Mouse (Mus musculus): ENCODE measurements around the gene Chad. TPM values are rescaled to one million over a fixed set of nuclear protein-coding genes. Genes with fewer than 3 reads are reported as not detected.

The Chad gene
- polyA plus RNA-seq, 1 experiment from 2014 or later: not detected

DNA sequence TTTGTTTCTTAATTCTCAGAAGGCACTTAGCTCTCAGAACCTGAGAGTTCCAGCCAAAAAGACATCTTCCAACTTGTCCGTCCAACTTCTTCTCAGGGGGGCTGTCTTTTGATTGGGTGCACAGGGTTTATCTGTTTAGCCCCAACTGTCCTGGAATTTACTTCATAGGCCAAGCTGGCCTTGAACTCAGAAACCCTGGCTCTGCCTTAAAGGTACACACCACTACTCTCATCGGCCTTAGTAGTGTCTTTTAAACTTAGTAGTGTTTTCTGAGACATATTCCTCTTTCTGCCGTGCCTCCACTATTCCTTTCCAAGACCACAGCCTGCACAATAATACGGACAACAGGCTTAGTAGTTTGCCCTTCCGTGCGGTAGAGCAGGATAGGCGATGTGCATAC lies 35.6 kb downstream of the Chad start:
- no peak overlapping the region for H3K27ac ChIP-seq
- H3K9me3 ChIP-seq (replicated peaks): no peaks in the 10 kb centered on the region
- peaks cover 21% of the 10 kb centered on the region for H3K4me1 ChIP-seq
- no peak overlapping the region for H3K9ac ChIP-seq
- H3K27me3 ChIP-seq (replicated peaks): peaks cover 8% of the 10 kb centered on the region; the same call in 1 of the 2 replicates
- H3K36me3 ChIP-seq: no peaks in the 10 kb centered on the region
- H3K4me3 ChIP-seq: no peak overlapping the region
- H3K4me2 ChIP-seq: peak overlapping the region; percentile 77; the same call in 1 of the 2 replicates
- 77% methylated on average over 7 of the region's 7 CpGs for WGBS (ENCODE audit: insufficient replicate concordance)
- no peak for ATAC-seq

DNA sequence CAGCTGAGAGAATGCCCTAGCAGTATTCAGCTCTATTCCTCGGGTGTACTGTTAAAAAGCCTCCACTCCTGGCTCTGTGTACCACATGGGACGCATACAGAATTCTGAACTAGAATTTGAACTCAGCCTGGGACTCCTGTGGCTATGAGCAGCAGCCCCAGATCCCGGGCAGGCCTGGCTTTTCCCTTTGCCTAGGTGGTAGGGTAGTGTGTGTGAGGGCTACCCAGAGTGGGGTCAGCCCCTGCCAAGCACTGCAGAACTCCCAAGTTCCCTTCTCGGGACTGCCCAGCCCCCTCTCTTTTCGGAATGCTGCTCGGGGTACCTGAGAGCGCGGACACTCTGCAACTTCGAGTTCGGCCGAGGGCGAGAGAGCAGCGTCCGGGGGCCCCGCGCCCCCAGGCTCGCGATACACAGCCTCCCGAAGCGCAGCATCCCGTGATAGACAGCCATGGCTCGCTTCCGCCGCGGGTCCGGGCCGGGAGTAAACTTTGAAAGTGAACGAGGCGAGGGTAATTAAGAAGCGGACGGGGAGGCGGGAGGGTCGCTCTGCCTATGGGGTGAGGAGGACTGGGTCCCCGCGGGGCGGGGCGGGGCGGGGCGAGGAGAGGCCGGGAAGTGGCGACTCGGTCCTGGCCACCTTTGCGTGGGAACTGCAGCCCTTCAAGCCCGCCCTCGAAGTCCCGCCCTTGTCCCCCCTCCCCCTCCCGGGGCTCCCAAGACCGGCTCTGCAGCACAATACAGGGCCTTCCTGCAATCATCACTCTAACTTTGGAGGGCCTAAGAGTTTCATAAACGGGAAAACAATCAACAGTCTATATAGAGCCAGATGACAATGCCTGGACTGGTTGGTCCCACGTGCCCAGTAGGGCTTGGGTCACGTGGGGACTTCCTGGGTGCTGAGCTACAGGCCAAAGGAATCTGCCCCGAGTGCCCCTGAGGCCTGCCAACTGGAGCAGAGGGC lies 36.8 kb downstream of the Chad start, which contains the start of gene Acsf2:
Acsf2 (minus strand) TSS at position 551 of the 961 bp plus-strand sequence.
- H3K4me1 ChIP-seq: peaks cover 21% of the 10 kb centered on the region
- peak within 1 kb of the TSS; percentile 55 for H3K4me3 ChIP-seq
- peak within 1 kb of the TSS; percentile 56 for H3K9ac ChIP-seq
- H3K36me3 ChIP-seq: no peaks in the 10 kb centered on the region
- peaks cover 8% of the 10 kb centered on the region; the same call in 1 of the 2 replicates for H3K27me3 ChIP-seq (replicated peaks)
- 3% methylated on average over 52 of the region's 52 CpGs for WGBS (ENCODE audit: insufficient replicate concordance)
- H3K27ac ChIP-seq: no peak within 1 kb of the TSS; the same call in 1 of the 2 replicates
- no peaks in the 10 kb centered on the region for H3K9me3 ChIP-seq (replicated peaks)
- peak; percentile 71 for ATAC-seq
- peak within 1 kb of the TSS; percentile 77 for H3K4me2 ChIP-seq

DNA sequence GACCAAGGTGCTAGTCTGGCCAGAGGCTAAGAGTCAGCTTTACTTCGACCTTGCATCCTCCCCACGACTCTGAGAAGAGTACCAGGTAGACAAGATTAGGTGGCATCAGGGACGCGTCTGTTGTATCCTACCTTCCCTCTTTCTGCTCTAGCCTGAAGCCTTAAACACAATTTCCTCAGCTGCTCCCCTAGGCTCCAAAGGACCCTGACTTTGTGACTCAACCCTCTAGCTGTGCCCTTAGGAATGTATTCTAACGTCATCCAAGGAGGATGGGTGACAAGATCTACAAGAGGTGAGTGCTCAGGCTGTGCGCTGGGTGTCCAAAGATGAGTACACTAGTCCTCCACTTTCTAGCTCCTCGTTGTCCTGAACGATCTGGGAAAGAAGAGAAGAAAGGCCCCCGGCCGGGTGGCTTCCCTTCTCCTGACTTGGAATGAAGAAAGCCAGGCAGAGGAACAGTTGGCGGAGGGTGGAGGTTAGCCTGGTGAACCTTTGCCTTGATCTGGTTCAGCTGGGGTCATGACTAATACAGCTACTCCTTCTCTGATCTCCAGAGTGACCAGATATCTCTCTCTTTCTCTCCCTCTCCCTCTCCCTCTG lies 37.6 kb downstream of the Chad start:
- Histone ChIP-seq H3K4me3 (peak overlapping the region; percentile 55), H3K27me3 (replicated peaks) (peaks cover 8% of the 10 kb centered on the region; the same call in 1 of the 2 replicates), H3K4me1 (peaks cover 21% of the 10 kb centered on the region), H3K27ac (no peak overlapping the region), H3K4me2 (peak overlapping the region; percentile 77), H3K9ac (no peak overlapping the region), H3K9me3 (replicated peaks) (no peaks in the 10 kb centered on the region), H3K36me3 (no peaks in the 10 kb centered on the region)
- ATAC-seq: no peak
- WGBS (ENCODE audit: insufficient replicate concordance): 63% methylated on average over 11 of the region's 11 CpGs

DNA sequence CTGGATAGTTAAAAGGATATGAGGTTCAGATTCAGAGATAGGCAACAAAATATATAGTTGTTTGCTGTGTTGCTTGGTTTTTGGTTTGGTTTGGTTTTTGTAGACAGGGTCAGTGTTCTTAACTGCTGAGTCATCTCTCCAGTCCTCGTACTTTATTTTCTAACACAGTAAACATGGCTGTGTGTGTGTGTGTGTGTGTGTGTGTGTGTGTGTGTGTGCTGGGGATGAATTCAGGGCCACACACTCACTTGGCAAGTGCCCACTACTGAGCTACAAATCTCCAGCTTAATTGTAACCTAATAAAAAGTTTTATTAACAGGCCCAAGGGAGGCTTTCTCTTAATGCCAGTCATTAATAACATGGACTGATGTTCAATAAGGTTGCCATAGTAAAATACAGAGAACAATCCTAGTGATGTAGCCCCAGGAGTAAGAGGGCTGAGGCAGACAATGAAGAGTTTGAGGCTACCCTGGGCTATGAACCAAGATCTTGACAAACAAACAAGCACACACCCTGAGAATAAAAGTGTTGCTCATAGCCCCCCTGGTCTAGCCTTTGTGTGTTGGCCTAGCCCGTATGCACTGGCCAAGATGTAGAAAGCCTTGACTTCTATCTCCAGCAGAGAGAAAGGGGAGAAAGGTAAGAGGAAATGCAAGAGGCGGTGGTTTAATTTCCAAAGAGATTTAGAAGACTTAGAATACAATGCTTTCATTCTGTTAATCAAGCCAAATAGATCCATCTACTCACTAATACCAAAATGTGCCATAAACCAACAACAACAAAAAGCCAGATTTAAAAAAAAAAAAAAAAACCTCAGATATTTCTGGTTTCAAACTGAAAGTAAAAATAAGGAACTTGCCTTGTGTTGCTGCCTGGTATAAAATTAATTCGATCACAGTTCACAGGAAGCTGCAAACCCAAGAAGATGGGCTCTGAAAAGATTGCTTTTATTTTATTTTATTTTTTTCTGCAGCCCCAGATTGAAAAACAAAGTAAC lies 46.2 kb downstream of the Chad start:
- no peaks in the 10 kb centered on the region for H3K4me1 ChIP-seq
- no peak overlapping the region for H3K9ac ChIP-seq
- WGBS (ENCODE audit: insufficient replicate concordance): 50% methylated on average over 4 of the region's 4 CpGs
- peaks cover 16% of the 10 kb centered on the region for H3K27me3 ChIP-seq (replicated peaks)
- no peaks in the 10 kb centered on the region for H3K9me3 ChIP-seq (replicated peaks)
- H3K4me2 ChIP-seq: no peak overlapping the region
- ATAC-seq: no peak
- H3K4me3 ChIP-seq: no peak overlapping the region
- H3K27ac ChIP-seq: no peak overlapping the region
- no peaks in the 10 kb centered on the region for H3K36me3 ChIP-seq

DNA sequence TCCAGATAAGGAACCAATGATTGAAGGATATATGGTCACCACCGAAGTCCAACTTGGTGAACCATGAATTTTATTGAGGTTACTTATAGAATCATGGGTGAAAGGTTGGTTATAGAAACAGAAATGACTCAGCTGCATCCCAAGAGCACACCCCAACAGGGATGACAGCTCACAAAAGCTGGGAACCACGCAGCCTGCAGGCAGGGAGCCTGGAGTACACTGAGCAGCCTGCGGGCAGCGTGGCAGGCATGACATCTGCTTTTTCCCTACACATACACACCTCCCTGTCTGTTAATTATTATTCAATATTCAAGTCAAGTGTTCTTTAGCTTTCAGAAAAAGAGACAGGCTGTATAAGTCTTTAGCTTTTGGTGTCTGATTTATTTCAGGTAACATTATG lies 49.8 kb downstream of the Chad start:
- no peak overlapping the region for H3K4me3 ChIP-seq
- ATAC-seq: no peak
- H3K4me2 ChIP-seq: no peak overlapping the region
- H3K36me3 ChIP-seq: no peaks in the 10 kb centered on the region
- no peak overlapping the region for H3K9ac ChIP-seq
- peaks cover 25% of the 10 kb centered on the region for H3K27me3 ChIP-seq (replicated peaks)
- H3K9me3 ChIP-seq (replicated peaks): no peaks in the 10 kb centered on the region
- H3K27ac ChIP-seq: no peak overlapping the region
- no peaks in the 10 kb centered on the region for H3K4me1 ChIP-seq
- 64% methylated on average over 4 of the region's 4 CpGs for WGBS (ENCODE audit: insufficient replicate concordance)

DNA sequence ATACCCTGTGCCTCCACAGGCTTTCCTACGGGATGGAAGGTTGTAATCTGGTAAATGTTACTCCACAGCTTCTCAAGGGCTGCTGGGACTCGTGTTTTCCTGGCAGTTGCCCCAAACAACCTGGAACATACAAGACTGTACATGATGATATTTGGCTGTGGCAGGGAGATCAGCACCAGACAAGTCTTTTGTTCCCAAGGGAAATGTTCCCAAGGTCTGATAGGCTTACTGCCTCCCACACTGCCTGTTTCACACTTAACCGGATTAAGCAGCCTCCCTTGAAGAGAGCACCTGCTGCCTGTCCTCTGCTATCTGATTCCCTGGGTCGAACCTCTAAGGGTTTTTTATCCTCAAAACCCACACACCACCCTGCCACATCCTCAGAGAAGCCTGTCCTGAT lies 50.6 kb downstream of the Chad start:
- H3K4me1 ChIP-seq: no peaks in the 10 kb centered on the region

DNA sequence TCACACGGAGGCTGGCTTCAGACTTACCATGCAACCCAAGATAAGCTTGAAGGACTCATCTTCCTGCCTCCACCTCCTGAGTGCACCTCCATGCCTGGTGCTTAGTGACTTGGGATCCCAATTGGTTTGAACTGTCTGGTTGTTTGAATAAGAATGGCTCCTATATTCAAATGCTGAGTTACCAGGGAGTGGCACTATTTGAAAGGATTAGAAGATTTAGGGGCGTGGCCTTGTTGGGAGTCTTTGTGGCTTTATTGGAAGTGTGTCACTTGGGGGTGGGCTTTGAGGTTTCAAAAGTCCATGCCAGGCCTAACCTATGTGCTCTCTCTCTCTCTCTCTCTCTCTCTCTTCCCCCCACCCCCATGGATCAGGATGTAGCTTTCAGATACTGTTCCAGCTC lies 52.8 kb downstream of the Chad start:
- Histone ChIP-seq H3K4me2 (no peak overlapping the region), H3K4me1 (no peaks in the 10 kb centered on the region), H3K27ac (no peak overlapping the region), H3K4me3 (no peak overlapping the region), H3K9me3 (replicated peaks) (no peaks in the 10 kb centered on the region), H3K36me3 (no peaks in the 10 kb centered on the region), H3K27me3 (replicated peaks) (peaks cover 25% of the 10 kb centered on the region), H3K9ac (no peak overlapping the region)
- ATAC-seq: no peak
- WGBS (ENCODE audit: insufficient replicate concordance): 73% methylated on average over 2 of the region's 2 CpGs

More for the DNA sequence above, 50.6 kb downstream of the Chad start:
- no peaks in the 10 kb centered on the region for H3K9me3 ChIP-seq (replicated peaks)
- H3K36me3 ChIP-seq: no peaks in the 10 kb centered on the region
- H3K27me3 ChIP-seq (replicated peaks): peaks cover 25% of the 10 kb centered on the region
- no peak overlapping the region for H3K4me3 ChIP-seq
- ATAC-seq: no peak
- 18% methylated on average over 4 of the region's 4 CpGs for WGBS (ENCODE audit: insufficient replicate concordance)
- H3K9ac ChIP-seq: no peak overlapping the region
- H3K27ac ChIP-seq: no peak overlapping the region
- H3K4me2 ChIP-seq: no peak overlapping the region

Other genes with a start within 250 kb of the Chad start
- gene Luc7l3, start 243.1 kb upstream of the Chad start, polyA plus RNA-seq (2016; fragmentation: Nextera tagmentation; extraction: Ambion mirVana): 67.1 and 67.4 TPM in 2 replicates
- gene Ankrd40, start 237.0 kb upstream of the Chad start, polyA plus RNA-seq (2016; fragmentation: Nextera tagmentation; extraction: Ambion mirVana): 15.7 and 15.9 TPM in 2 replicates
- gene Abcc3, start 172.1 kb upstream of the Chad start, polyA plus RNA-seq (2016; fragmentation: Nextera tagmentation; extraction: Ambion mirVana): 4.0 and 4.3 TPM in 2 replicates
- gene Cacna1g, start 90.8 kb upstream of the Chad start, polyA plus RNA-seq (2016; fragmentation: Nextera tagmentation; extraction: Ambion mirVana): 2.5 and 3.2 TPM in 2 replicates
- not detected in 2 replicates for gene Spata20, start 78.9 kb upstream of the Chad start, polyA plus RNA-seq (2016; fragmentation: Nextera tagmentation; extraction: Ambion mirVana)
- gene Epn3, start 65.1 kb upstream of the Chad start, polyA plus RNA-seq (2016; fragmentation: Nextera tagmentation; extraction: Ambion mirVana): not detected in 2 replicates
- gene Mycbpap, start 43.3 kb upstream of the Chad start, polyA plus RNA-seq (2016; fragmentation: Nextera tagmentation; extraction: Ambion mirVana): 0.28 and 0.37 TPM in 2 replicates
- 2.0 and 3.2 TPM in 2 replicates for gene Rsad1, start 15.8 kb upstream of the Chad start, polyA plus RNA-seq (2016; fragmentation: Nextera tagmentation; extraction: Ambion mirVana)
- 1.1 and 1.2 TPM in 2 replicates for gene Acsf2, start 36.8 kb downstream of the Chad start, polyA plus RNA-seq (2016; fragmentation: Nextera tagmentation; extraction: Ambion mirVana)
- 182 and 186 TPM in 2 replicates for gene Lrrc59, start 64.7 kb downstream of the Chad start, polyA plus RNA-seq (2016; fragmentation: Nextera tagmentation; extraction: Ambion mirVana)
- 89.1 and 95.3 TPM in 2 replicates for gene Mrpl27, start 88.7 kb downstream of the Chad start, polyA plus RNA-seq (2016; fragmentation: Nextera tagmentation; extraction: Ambion mirVana)
- gene Eme1, start 88.9 kb downstream of the Chad start, polyA plus RNA-seq (2016; fragmentation: Nextera tagmentation; extraction: Ambion mirVana): 22.7 and 25.0 TPM in 2 replicates
- 7.0 and 7.1 TPM in 2 replicates for gene Xylt2, start 112.5 kb downstream of the Chad start, polyA plus RNA-seq (2016; fragmentation: Nextera tagmentation; extraction: Ambion mirVana)
- gene Gm11541, start 139.5 kb downstream of the Chad start, polyA plus RNA-seq (2016; fragmentation: Nextera tagmentation; extraction: Ambion mirVana): not detected in 2 replicates
- gene Cdc34b, start 176.7 kb downstream of the Chad start, polyA plus RNA-seq (2016; fragmentation: Nextera tagmentation; extraction: Ambion mirVana): 0.11 TPM in 1 of 2 replicates, not detected in the other
- not detected in 2 replicates for gene Tmem92, start 217.7 kb downstream of the Chad start, polyA plus RNA-seq (2016; fragmentation: Nextera tagmentation; extraction: Ambion mirVana)

All from liver, embryonic 12.5 days (tissue).